Mouse (Mus musculus) liver, embryonic 16.5 days (tissue): ENCODE results near the gene Ssbp2. TPM values are rescaled to one million over a fixed set of nuclear protein-coding genes. Genes with fewer than 3 reads are reported as not detected.

ENCODE experiments used
- ATAC-seq: fragments of 200-750 bp; cut with Nextera tagmentation; 2 replicates; pipeline ENCODE4 v1.8.0; 2017; ENCODE audit warnings: low read depth, mild to moderate bottlenecking, moderate number of reproducible peaks, moderate library complexity
- H3K27ac ChIP-seq: fragments of 300-500 bp; sonication (generic); 2 replicates; pipeline ENCODE4 v1.5.1; 2014; ENCODE audit warnings: mild to moderate bottlenecking, low read length
- H3K27me3 ChIP-seq: fragments of 300-500 bp; sonication (generic); 2 replicates; pipeline ENCODE4 v1.6.1; 2014; ENCODE audit warnings: low read depth, low read length, mixed read lengths; ENCODE audit not compliant: control insufficient read depth, insufficient read depth
- H3K36me3 ChIP-seq: fragments of 300-500 bp; sonication (generic); 2 replicates; pipeline ENCODE4 v1.6.1; 2014; ENCODE audit warnings: mild to moderate bottlenecking; ENCODE audit not compliant: control insufficient read depth, insufficient read depth
- H3K4me1 ChIP-seq: fragments of 300-500 bp; sonication (generic); 2 replicates; pipeline ENCODE4 v1.6.1; 2014; ENCODE audit warnings: low read depth, low read length, mixed read lengths; ENCODE audit not compliant: control insufficient read depth
- H3K4me2 ChIP-seq: fragments of 300-500 bp; sonication (generic); 2 replicates; pipeline ENCODE4 v1.6.1; 2014; ENCODE audit warnings: low read depth, low read length, mixed read lengths
- H3K4me3 ChIP-seq: fragments of 300-500 bp; sonication (generic); 2 replicates; pipeline ENCODE4 v1.5.1; 2014; ENCODE audit warnings: low read depth, mild to moderate bottlenecking, low read length
- H3K9ac ChIP-seq: fragments of 300-500 bp; sonication (generic); 2 replicates; pipeline ENCODE4 v1.6.1; 2014; ENCODE audit warnings: low read depth, low read length
- H3K9me3 ChIP-seq: fragments of 300-500 bp; sonication (generic); replicated peaks from 2 replicates; pipeline ENCODE4 v1.6.1; 2016; ENCODE audit warnings: low read length; ENCODE audit not compliant: control insufficient read depth
- WGBS: fragments of 180-500 bp; shearing (Covaris S2); extraction: QIAGEN DNeasy Blood & Tissue Kit; methylation state at CpG from one replicate; pipeline ENCODE4 v1.1.7; 2014; ENCODE audit not compliant: insufficient replicate concordance; 5-methylcytosine and 5-hydroxymethylcytosine counted together
- polyA plus RNA-seq: library from polyadenylated mRNA; unstranded; fragments of >200 nt; fragmentation: Nextera tagmentation; extraction: Ambion mirVana; gene quantifications from 2 replicates; pipeline ENCODE4 v1.2.1, GENCODE M21; 2015

The Ssbp2 gene
- polyA plus RNA-seq, 1 experiment from 2014 or later: 40.0 TPM

GRCm38 (mm10) chr13:91457974-91458373 lies 2.1 kb upstream of the Ssbp2 start:
- 26% methylated on average over 4 of the region's 4 CpGs for WGBS
- Histone ChIP-seq H3K36me3 (no peaks in the 10 kb centered on the region), H3K27ac (peak overlapping the region; percentile 75), H3K4me3 (no peak overlapping the region), H3K9me3 (no peaks in the 10 kb centered on the region), H3K4me2 (peak overlapping the region; percentile 23; the same call in 1 of the 2 replicates), H3K9ac (no peak overlapping the region), H3K27me3 (no peaks in the 10 kb centered on the region), H3K4me1 (peaks cover 34% of the 10 kb centered on the region)
- ATAC-seq: peak; percentile 4; the same call in 1 of the 2 replicates

- peak overlapping the region; percentile 88 for H3K4me2 ChIP-seq
- H3K4me3 ChIP-seq: no peak overlapping the region
- H3K4me1 ChIP-seq: peaks cover 39% of the 10 kb centered on the region
- no peaks in the 10 kb centered on the region for H3K36me3 ChIP-seq
- no peaks in the 10 kb centered on the region for H3K27me3 ChIP-seq
- 36% methylated on average over 4 of the region's 4 CpGs for WGBS
- H3K9me3 ChIP-seq: no peaks in the 10 kb centered on the region
- H3K9ac ChIP-seq: peak overlapping the region; percentile 25
- peak overlapping the region; percentile 90 for H3K27ac ChIP-seq
- no peak for ATAC-seq
These were observed 594 bp upstream of the Ssbp2 start for GRCm38 (mm10) chr13:91459489-91459888.

GRCm38 (mm10) chr13:91460621-91461284 lies 670 bp downstream of the Ssbp2 start:
- H3K36me3 ChIP-seq: no peaks in the 10 kb centered on the region
- H3K4me2 ChIP-seq: peak overlapping the region; percentile 88
- no peaks in the 10 kb centered on the region for H3K27me3 ChIP-seq
- peaks cover 50% of the 10 kb centered on the region for H3K4me1 ChIP-seq
- H3K4me3 ChIP-seq: peak overlapping the region; percentile 98
- ATAC-seq: peak; percentile 92
- H3K9ac ChIP-seq: peak overlapping the region; percentile 97
- under 1% methylated on average over 46 of the region's 70 CpGs for WGBS
- H3K27ac ChIP-seq: peak overlapping the region; percentile 90
- no peaks in the 10 kb centered on the region for H3K9me3 ChIP-seq

- H3K36me3 ChIP-seq: no peaks in the 10 kb centered on the region
- H3K27ac ChIP-seq: peak overlapping the region; percentile 90
- peak overlapping the region; percentile 97 for H3K9ac ChIP-seq
- WGBS: 0% methylated on average over 34 of the region's 61 CpGs
- H3K4me2 ChIP-seq: peak overlapping the region; percentile 88
- ATAC-seq: no peak
- peak overlapping the region; percentile 98 for H3K4me3 ChIP-seq
- no peaks in the 10 kb centered on the region for H3K9me3 ChIP-seq
- no peaks in the 10 kb centered on the region for H3K27me3 ChIP-seq
- H3K4me1 ChIP-seq: peaks cover 48% of the 10 kb centered on the region
These were observed 1.2 kb downstream of the Ssbp2 start for GRCm38 (mm10) chr13:91461299-91461698.

- Histone ChIP-seq H3K4me1 (peaks cover 46% of the 10 kb centered on the region), H3K27me3 (no peaks in the 10 kb centered on the region), H3K4me3 (peak overlapping the region; percentile 98), H3K36me3 (no peaks in the 10 kb centered on the region), H3K9ac (peak overlapping the region; percentile 97), H3K9me3 (no peaks in the 10 kb centered on the region), H3K4me2 (peak overlapping the region; percentile 88), H3K27ac (peak overlapping the region; percentile 90)
- ATAC-seq: peak; percentile 4; the same call in 1 of the 2 replicates
- 1% methylated on average over 62 of the region's 77 CpGs for WGBS
These were observed 1.7 kb downstream of the Ssbp2 start for GRCm38 (mm10) chr13:91461711-91462351.

- no peak for ATAC-seq
- H3K27ac ChIP-seq: peak overlapping the region; percentile 90
- WGBS: 4% methylated on average over 2 of the region's 2 CpGs
These were observed 2.3 kb downstream of the Ssbp2 start for GRCm38 (mm10) chr13:91462395-91462794.

GRCm38 (mm10) chr13:91462893-91463481 lies 2.9 kb downstream of the Ssbp2 start:
- H3K27ac ChIP-seq: peak overlapping the region; percentile 1
- WGBS: 20% methylated on average over 9 of the region's 9 CpGs
- H3K4me1 ChIP-seq: peaks cover 41% of the 10 kb centered on the region
- H3K36me3 ChIP-seq: no peaks in the 10 kb centered on the region
- H3K9me3 ChIP-seq: no peaks in the 10 kb centered on the region
- H3K4me2 ChIP-seq: peak overlapping the region; percentile 22; the same call in 1 of the 2 replicates
- no peak overlapping the region for H3K9ac ChIP-seq
- no peak for ATAC-seq
- no peaks in the 10 kb centered on the region for H3K27me3 ChIP-seq
- no peak overlapping the region for H3K4me3 ChIP-seq

More at GRCm38 (mm10) chr13:91462395-91462794, 2.3 kb downstream of the Ssbp2 start:
- Histone ChIP-seq H3K4me2 (peak overlapping the region; percentile 88), H3K4me1 (peaks cover 43% of the 10 kb centered on the region), H3K9ac (peak overlapping the region; percentile 97), H3K27me3 (no peaks in the 10 kb centered on the region), H3K9me3 (no peaks in the 10 kb centered on the region), H3K4me3 (peak overlapping the region; percentile 98), H3K36me3 (no peaks in the 10 kb centered on the region)

GRCm38 (mm10) chr13:91465002-91465715 lies 5.1 kb downstream of the Ssbp2 start:
- Histone ChIP-seq H3K4me2 (peak overlapping the region; percentile 17; the same call in 1 of the 2 replicates), H3K9ac (no peak overlapping the region), H3K4me3 (no peak overlapping the region), H3K27ac (no peak overlapping the region; the same call in 1 of the 2 replicates), H3K36me3 (no peaks in the 10 kb centered on the region), H3K9me3 (no peaks in the 10 kb centered on the region), H3K4me1 (peaks cover 22% of the 10 kb centered on the region), H3K27me3 (no peaks in the 10 kb centered on the region)
- no peak for ATAC-seq
- WGBS: 53% methylated on average over 8 of the region's 8 CpGs
